Mouse (Mus musculus): Measurements from ENCODE around the gene Tnfaip8l1. TPM values are rescaled to one million over a fixed set of nuclear protein-coding genes. Genes with fewer than 3 reads are reported as not detected.

Tnfaip8l1 gene
- polyA plus RNA-seq, 1 experiment, result 21.6 TPM

- 94% methylated on average over 10 of the region's 10 CpGs for WGBS
- H3K36me3 ChIP-seq (ENCODE audit: control insufficient read depth, insufficient read depth, low read length), result peaks cover 4% of the 10 kb centered on the region; the same call in 1 of the 2 replicates
- DNase-seq, result no peak
- no peak overlapping the region for H3K4me3 ChIP-seq (ENCODE audit: control insufficient read depth, insufficient read depth, low read length)
- no peaks in the 10 kb centered on the region for H3K27me3 ChIP-seq (ENCODE audit: control insufficient read depth, insufficient read depth, low read length)
- no peak overlapping the region for H3K27ac ChIP-seq (ENCODE audit: control insufficient read depth, insufficient read depth, low read length)
- H3K4me1 ChIP-seq (replicated peaks; ENCODE audit: control insufficient read depth, insufficient read depth, low read length), result peaks cover 5% of the 10 kb centered on the region; the same call in 1 of the 2 replicates
- TF ChIP-seq CTCF (IDR thresholded peaks at IDR 0.05; ENCODE audit: borderline replicate concordance, control insufficient read depth, extremely low read depth, insufficient read depth, low read length, poor library complexity) (no peak), POLR2A (IDR thresholded peaks at IDR 0.05; ENCODE audit: control insufficient read depth, extremely low read depth, insufficient read depth, low read length, poor library complexity) (no peak)
Measured at GRCm38 (mm10) chr17:56170636-56171035, 8.4 kb downstream of the Tnfaip8l1 start.

GRCm38 (mm10) chr17:56171456-56171855 is 9.2 kb downstream of the Tnfaip8l1 start:
- Histone ChIP-seq H3K4me3 (ENCODE audit: control insufficient read depth, insufficient read depth, low read length) (no peak overlapping the region), H3K27me3 (ENCODE audit: control insufficient read depth, insufficient read depth, low read length) (no peaks in the 10 kb centered on the region), H3K4me1 (replicated peaks; ENCODE audit: control insufficient read depth, insufficient read depth, low read length) (peaks cover 5% of the 10 kb centered on the region; the same call in 1 of the 2 replicates), H3K27ac (ENCODE audit: control insufficient read depth, insufficient read depth, low read length) (no peak overlapping the region), H3K36me3 (ENCODE audit: control insufficient read depth, insufficient read depth, low read length) (peaks cover 7% of the 10 kb centered on the region; the same call in 1 of the 2 replicates)
- TF ChIP-seq POLR2A (IDR thresholded peaks at IDR 0.05; ENCODE audit: control insufficient read depth, extremely low read depth, insufficient read depth, low read length, poor library complexity), result no peak
- TF ChIP-seq CTCF (IDR thresholded peaks at IDR 0.05; ENCODE audit: borderline replicate concordance, control insufficient read depth, extremely low read depth, insufficient read depth, low read length, poor library complexity), result no peak
- no peak for DNase-seq
- WGBS, result 90% methylated on average over 9 of the region's 9 CpGs

- DNase-seq, result no peak
- no peak overlapping the region for H3K4me3 ChIP-seq (ENCODE audit: control insufficient read depth, insufficient read depth, low read length)
- TF ChIP-seq POLR2A (IDR thresholded peaks at IDR 0.05; ENCODE audit: control insufficient read depth, extremely low read depth, insufficient read depth, low read length, poor library complexity), result no peak
- no peak for TF ChIP-seq CTCF (IDR thresholded peaks at IDR 0.05; ENCODE audit: borderline replicate concordance, control insufficient read depth, extremely low read depth, insufficient read depth, low read length, poor library complexity)
- peaks cover 5% of the 10 kb centered on the region; the same call in 1 of the 2 replicates for H3K4me1 ChIP-seq (replicated peaks; ENCODE audit: control insufficient read depth, insufficient read depth, low read length)
- peaks cover 9% of the 10 kb centered on the region; the same call in 1 of the 2 replicates for H3K36me3 ChIP-seq (ENCODE audit: control insufficient read depth, insufficient read depth, low read length)
- H3K27me3 ChIP-seq (ENCODE audit: control insufficient read depth, insufficient read depth, low read length), result no peaks in the 10 kb centered on the region
- 97% methylated on average over 17 of the region's 17 CpGs for WGBS
- H3K27ac ChIP-seq (ENCODE audit: control insufficient read depth, insufficient read depth, low read length), result no peak overlapping the region
Measured at GRCm38 (mm10) chr17:56171881-56172280, 9.6 kb downstream of the Tnfaip8l1 start.

GRCm38 (mm10) chr17:56173401-56174046 is 11.2 kb downstream of the Tnfaip8l1 start:
- Histone ChIP-seq H3K4me3 (ENCODE audit: control insufficient read depth, insufficient read depth, low read length) (no peak overlapping the region), H3K27ac (ENCODE audit: control insufficient read depth, insufficient read depth, low read length) (no peak overlapping the region), H3K4me1 (replicated peaks; ENCODE audit: control insufficient read depth, insufficient read depth, low read length) (peaks cover 5% of the 10 kb centered on the region; the same call in 1 of the 2 replicates), H3K27me3 (ENCODE audit: control insufficient read depth, insufficient read depth, low read length) (no peaks in the 10 kb centered on the region), H3K36me3 (ENCODE audit: control insufficient read depth, insufficient read depth, low read length) (peaks cover 20% of the 10 kb centered on the region)
- TF ChIP-seq CTCF (IDR thresholded peaks at IDR 0.05; ENCODE audit: borderline replicate concordance, control insufficient read depth, extremely low read depth, insufficient read depth, low read length, poor library complexity) (no peak), POLR2A (IDR thresholded peaks at IDR 0.05; ENCODE audit: control insufficient read depth, extremely low read depth, insufficient read depth, low read length, poor library complexity) (no peak)
- no peak for DNase-seq
- 81% methylated on average over 10 of the region's 10 CpGs for WGBS

GRCm38 (mm10) chr17:56175416-56175815 is 13.1 kb downstream of the Tnfaip8l1 start:
- Histone ChIP-seq H3K27ac (ENCODE audit: control insufficient read depth, insufficient read depth, low read length) (no peak overlapping the region), H3K4me3 (ENCODE audit: control insufficient read depth, insufficient read depth, low read length) (no peak overlapping the region), H3K36me3 (ENCODE audit: control insufficient read depth, insufficient read depth, low read length) (peaks cover 25% of the 10 kb centered on the region), H3K4me1 (replicated peaks; ENCODE audit: control insufficient read depth, insufficient read depth, low read length) (no peaks in the 10 kb centered on the region), H3K27me3 (ENCODE audit: control insufficient read depth, insufficient read depth, low read length) (no peaks in the 10 kb centered on the region)
- WGBS, result 99% methylated on average over 3 of the region's 3 CpGs
- TF ChIP-seq CTCF (IDR thresholded peaks at IDR 0.05; ENCODE audit: borderline replicate concordance, control insufficient read depth, extremely low read depth, insufficient read depth, low read length, poor library complexity) (no peak), POLR2A (IDR thresholded peaks at IDR 0.05; ENCODE audit: control insufficient read depth, extremely low read depth, insufficient read depth, low read length, poor library complexity) (no peak)
- no peak for DNase-seq

- Histone ChIP-seq H3K36me3 (ENCODE audit: control insufficient read depth, insufficient read depth, low read length) (peaks cover 5% of the 10 kb centered on the region; the same call in 1 of the 2 replicates), H3K27ac (ENCODE audit: control insufficient read depth, insufficient read depth, low read length) (no peak overlapping the region), H3K4me1 (replicated peaks; ENCODE audit: control insufficient read depth, insufficient read depth, low read length) (peaks cover 8% of the 10 kb centered on the region), H3K27me3 (ENCODE audit: control insufficient read depth, insufficient read depth, low read length) (no peaks in the 10 kb centered on the region), H3K4me3 (ENCODE audit: control insufficient read depth, insufficient read depth, low read length) (peak overlapping the region; percentile 68)
- TF ChIP-seq CTCF (IDR thresholded peaks at IDR 0.05; ENCODE audit: borderline replicate concordance, control insufficient read depth, extremely low read depth, insufficient read depth, low read length, poor library complexity), result no peak
- no peak for TF ChIP-seq POLR2A (IDR thresholded peaks at IDR 0.05; ENCODE audit: control insufficient read depth, extremely low read depth, insufficient read depth, low read length, poor library complexity)
- WGBS, result 6% methylated on average over 14 of the region's 14 CpGs
- DNase-seq, result no peak
Measured at GRCm38 (mm10) chr17:56182975-56183657, 20.8 kb downstream of the Tnfaip8l1 start.

All from thymus, adult 2 months (tissue).